Mouse (Mus musculus) spleen, adult 2 months (tissue): Measurements from ENCODE around the gene Taf15.

ENCODE experiments used
- CTCF ChIP-seq: fragments of 200-500 bp; IDR thresholded peaks from 2 replicates; pipeline ENCODE4 v1.5.1; 2011; ENCODE audit warnings: mild to moderate bottlenecking, inconsistent platforms; ENCODE audit not compliant: insufficient read depth, insufficient read length, insufficient replicate concordance; ENCODE audit errors: extremely low read depth
- POLR2A ChIP-seq: fragments of 200-500 bp; IDR thresholded peaks from 2 replicates; pipeline ENCODE4 v1.6.1; 2011; ENCODE audit warnings: low read depth, low read length, inconsistent platforms

GRCm38 (mm10) chr11:83544214-83544613 is 71.3 kb downstream of the Taf15 start:
- TF ChIP-seq POLR2A, result no peak
- no peak for TF ChIP-seq CTCF
